Mouse (Mus musculus) megakaryocyte, embryonic 14.5 days (primary cell): ENCODE data around the gene Greb1. TPM values are rescaled to one million over a fixed set of nuclear protein-coding genes. Genes with fewer than 3 reads are reported as not detected.

Source experiments
- H3K27me3 ChIP-seq: replicated peaks from 2 replicates; pipeline ENCODE3; 2012; ENCODE audit warnings: inconsistent platforms
- H3K36me3 ChIP-seq: replicated peaks from 2 replicates; pipeline ENCODE3; 2012; ENCODE audit warnings: low read length, inconsistent platforms, mixed read lengths
- H3K4me1 ChIP-seq: 2 replicates; pipeline ENCODE4 v1.6.1; 2012; ENCODE audit warnings: inconsistent platforms
- H3K4me3 ChIP-seq: replicated peaks from 2 replicates; pipeline ENCODE3; 2012; ENCODE audit warnings: moderate library complexity, mild to moderate bottlenecking, inconsistent platforms
- H3K9me3 ChIP-seq: 2 replicates; pipeline ENCODE4 v1.6.1; 2012; ENCODE audit warnings: inconsistent platforms
- FLI1 ChIP-seq: IDR thresholded peaks from 2 replicates; pipeline ENCODE4 v1.6.1; 2012; ENCODE audit warnings: low read length, inconsistent platforms, mixed read lengths
- GATA1 ChIP-seq: IDR thresholded peaks from 3 replicates; pipeline ENCODE4 v1.6.1; 2012; ENCODE audit warnings: mixed read lengths, low read length, inconsistent platforms, borderline replicate concordance
- polyA plus RNA-seq: library from polyadenylated mRNA; stranded (reverse); fragments of >175 nt; gene quantifications from 2 replicates; pipeline ENCODE4 v1.2.3, GENCODE M21; 2012; ENCODE audit warnings: low replicate concordance; ENCODE audit not compliant: insufficient read depth

The Greb1 gene
- polyA plus RNA-seq, 1 experiment = 0.02 TPM

DNA sequence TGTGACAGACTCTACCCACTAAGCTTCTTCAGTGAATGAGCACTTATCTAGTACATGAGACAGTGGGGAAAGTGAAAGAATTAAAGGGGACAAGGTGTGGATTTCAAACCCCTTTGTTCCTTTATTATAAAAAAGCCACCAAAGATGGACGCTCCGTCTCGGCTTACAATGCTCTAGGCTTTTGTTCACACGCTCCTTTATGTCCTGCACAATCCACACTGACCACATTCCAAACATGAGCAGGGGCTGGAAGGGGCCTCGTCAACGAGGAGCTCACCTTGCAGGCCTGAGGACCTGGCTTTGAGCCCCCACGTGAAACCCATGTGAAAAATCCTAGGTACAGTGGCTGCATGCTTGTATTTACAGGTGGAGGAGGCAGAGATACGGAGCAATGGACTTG lies 156.0 kb downstream of the Greb1 start:
- Histone ChIP-seq H3K36me3 (no peaks in the 10 kb centered on the region), H3K9me3 (no peaks in the 10 kb centered on the region), H3K4me3 (no peak overlapping the region), H3K27me3 (peaks cover 31% of the 10 kb centered on the region), H3K4me1 (no peaks in the 10 kb centered on the region)
- TF ChIP-seq GATA1 (no peak), FLI1 (no peak)

DNA sequence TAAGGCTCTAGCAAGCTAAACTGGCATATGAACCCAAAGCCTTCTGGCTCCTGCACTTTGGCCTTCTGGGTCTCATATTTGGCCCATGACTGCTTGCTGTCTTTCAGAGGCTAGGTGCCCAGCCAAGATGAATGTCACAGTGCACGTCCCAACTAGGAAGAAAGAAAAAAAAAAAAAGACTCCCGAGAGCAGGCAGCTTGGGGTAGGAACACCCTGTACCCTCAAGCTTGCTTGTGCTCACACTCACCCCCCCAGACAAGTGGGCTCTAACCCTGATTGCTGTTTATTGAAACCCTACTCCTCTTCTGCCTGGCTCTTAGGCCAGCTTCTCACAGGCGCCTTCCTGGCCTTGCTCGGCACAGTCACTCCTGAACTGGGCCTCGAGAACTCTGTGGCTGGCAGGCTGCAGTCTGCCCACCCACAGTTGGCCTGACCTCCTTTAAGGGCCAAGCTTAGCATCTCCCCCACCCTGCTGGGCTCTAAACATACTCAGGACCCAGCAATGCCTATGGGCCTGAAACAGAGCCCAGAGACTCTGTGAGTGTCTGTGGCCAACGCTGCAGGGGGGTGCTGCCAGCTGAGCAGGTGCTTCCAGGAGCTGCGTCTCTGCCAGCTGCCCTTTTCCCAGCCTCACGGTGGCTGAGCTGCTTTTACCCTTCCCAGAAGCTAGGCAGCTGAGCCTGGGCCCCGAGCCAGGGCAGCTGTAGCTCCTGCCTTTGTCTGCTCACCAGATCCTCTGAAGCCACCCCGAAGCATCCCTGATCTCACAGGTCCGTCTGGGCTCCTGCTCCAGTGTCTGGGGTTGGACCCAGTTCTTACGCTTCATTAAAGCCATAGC lies 157.0 kb downstream of the Greb1 start:
- TF ChIP-seq GATA1 (no peak), FLI1 (no peak)
- Histone ChIP-seq H3K4me1 (no peaks in the 10 kb centered on the region), H3K36me3 (no peaks in the 10 kb centered on the region), H3K9me3 (no peaks in the 10 kb centered on the region), H3K27me3 (peaks cover 31% of the 10 kb centered on the region), H3K4me3 (no peak overlapping the region)

DNA sequence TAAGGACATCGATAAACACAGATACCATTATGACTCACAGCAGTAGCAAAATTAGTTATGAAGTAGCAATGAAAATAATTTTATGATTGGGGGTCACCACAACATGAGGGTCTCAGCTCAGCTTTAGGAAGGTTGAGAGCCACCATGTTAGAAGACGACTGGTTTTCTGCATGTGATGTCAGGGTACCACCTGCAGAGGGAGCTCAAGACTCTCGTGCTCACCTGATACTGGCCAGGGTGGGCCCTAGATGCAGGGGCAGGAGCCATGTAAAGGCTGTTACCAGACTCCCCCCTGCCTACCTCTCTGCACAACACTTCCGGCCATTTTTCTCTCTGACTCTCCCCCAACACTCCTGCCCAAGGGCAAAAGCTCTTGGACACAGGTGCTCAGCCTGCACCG lies 158.7 kb downstream of the Greb1 start:
- peaks cover 24% of the 10 kb centered on the region for H3K27me3 ChIP-seq
- no peak overlapping the region for H3K4me3 ChIP-seq
- H3K9me3 ChIP-seq = no peaks in the 10 kb centered on the region
- no peaks in the 10 kb centered on the region for H3K36me3 ChIP-seq
- no peaks in the 10 kb centered on the region for H3K4me1 ChIP-seq
- TF ChIP-seq GATA1 = no peak
- no peak for TF ChIP-seq FLI1

DNA sequence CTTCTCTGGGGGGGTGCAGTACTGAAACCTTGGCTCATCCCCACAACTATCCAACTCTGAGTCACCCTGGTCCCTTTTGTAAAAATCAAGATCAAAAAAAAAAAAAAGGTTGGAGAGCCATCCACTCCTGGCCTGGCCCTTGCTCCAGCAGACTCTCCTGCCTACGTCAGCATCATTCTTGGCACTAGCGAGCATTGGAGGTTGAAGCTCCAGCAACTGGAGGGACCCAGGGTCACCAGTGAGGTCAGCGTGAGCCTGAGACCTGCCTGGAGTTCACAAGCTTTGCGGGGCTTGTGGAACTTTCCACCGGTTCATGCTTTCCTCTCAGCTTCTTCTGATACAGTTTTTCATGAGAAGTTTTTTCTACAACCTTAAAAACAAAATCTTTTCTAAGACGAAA lies 160.6 kb downstream of the Greb1 start:
- Histone ChIP-seq H3K36me3 (no peaks in the 10 kb centered on the region), H3K9me3 (no peaks in the 10 kb centered on the region), H3K27me3 (peaks cover 23% of the 10 kb centered on the region), H3K4me3 (no peak overlapping the region), H3K4me1 (no peaks in the 10 kb centered on the region)
- TF ChIP-seq GATA1 (no peak), FLI1 (no peak)

DNA sequence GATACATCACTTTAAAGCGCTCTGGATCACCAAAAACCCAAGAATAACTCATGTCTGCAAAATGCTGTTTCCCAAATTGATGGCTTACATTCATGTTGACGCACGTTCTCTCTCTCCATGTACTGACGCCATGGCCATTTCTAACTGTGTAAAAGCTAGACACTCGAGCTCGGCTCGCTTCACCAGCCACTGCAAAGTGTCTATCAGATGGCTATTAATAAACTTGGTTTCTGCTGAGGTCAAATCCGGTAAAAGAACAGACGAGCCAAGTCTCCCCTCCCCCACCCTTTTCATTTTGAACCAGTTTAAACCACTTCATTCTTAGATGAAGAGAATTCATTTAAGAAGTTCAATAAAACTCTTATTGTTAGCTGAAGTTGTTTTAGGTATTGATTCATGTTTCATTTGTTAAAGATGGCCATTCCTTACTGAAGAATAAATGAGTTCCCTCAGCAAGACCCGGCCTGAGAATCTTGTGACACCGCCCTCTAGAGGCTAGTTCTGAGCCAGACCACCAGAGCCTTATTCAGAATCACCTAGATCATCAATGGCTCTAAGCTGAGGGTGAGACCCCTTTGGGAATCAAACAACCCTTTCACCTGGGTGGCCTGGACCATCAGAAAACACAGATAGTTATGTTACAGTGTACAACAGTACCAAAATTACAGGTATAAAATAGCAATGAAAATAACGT lies 161.5 kb downstream of the Greb1 start:
- Histone ChIP-seq H3K27me3 (peaks cover 24% of the 10 kb centered on the region), H3K4me3 (no peak overlapping the region), H3K4me1 (no peaks in the 10 kb centered on the region), H3K36me3 (no peaks in the 10 kb centered on the region), H3K9me3 (no peaks in the 10 kb centered on the region)
- no peak for TF ChIP-seq GATA1
- no peak for TF ChIP-seq FLI1

DNA sequence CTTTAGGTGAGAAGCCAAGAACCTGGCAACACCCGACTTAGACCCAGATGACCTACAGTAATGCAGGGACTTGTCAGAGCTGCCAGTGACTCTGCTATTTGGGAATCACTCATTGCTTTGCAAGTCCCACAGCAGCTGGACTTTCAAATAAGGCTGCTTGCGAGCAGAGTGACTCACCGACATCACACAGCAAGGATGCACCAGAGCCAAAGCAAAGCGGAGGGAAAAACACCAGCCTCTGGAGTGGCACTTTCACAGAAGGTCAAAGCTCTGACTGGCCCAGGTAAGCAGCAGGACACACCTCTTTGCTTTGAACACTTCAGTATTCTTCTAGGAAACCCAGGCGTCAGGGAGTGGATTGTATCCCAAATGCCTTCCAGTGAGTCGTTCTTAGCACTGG lies 164.9 kb downstream of the Greb1 start:
- no peak overlapping the region for H3K4me3 ChIP-seq
- H3K27me3 ChIP-seq = peaks cover 28% of the 10 kb centered on the region
- no peaks in the 10 kb centered on the region for H3K9me3 ChIP-seq
- no peaks in the 10 kb centered on the region; the same call in 1 of the 2 replicates for H3K4me1 ChIP-seq
- no peaks in the 10 kb centered on the region for H3K36me3 ChIP-seq
- TF ChIP-seq FLI1 (no peak), GATA1 (no peak)

DNA sequence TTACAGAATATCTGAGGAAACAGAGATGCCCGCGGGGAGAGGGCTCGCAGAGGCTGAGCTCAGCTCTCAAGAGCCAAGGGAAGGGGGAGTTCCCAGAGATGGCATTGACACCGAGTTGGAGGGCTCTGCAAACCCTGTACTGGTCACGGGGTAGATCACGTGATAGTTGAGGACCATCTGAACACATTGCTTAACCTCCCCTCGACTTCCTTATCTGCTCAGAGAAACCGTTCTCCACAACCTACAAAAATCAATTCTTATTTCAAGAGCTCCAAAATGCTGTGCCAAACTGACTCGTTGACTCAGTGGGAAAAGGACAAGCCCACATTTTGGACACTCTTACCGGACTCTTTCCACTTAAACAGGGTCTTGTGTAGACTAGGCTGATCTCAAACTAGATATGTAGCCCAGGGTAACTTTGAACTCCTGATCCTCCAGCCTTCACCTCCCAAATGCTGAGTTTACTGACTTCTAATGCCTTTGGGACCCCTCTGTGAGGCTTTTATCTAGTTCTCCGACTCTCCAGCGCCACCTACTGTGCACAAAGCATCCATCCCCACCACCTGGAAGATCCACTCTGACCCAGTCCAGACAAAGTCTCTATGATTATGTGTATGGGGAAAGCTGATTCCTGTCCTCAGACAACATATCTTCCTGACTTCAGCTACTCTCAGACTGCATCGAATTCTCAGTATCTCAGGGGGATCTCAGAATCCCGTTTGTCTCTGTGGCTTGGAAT lies 166.4 kb downstream of the Greb1 start:
- TF ChIP-seq FLI1 (no peak), GATA1 (no peak)
- H3K36me3 ChIP-seq = no peaks in the 10 kb centered on the region
- H3K27me3 ChIP-seq = peaks cover 38% of the 10 kb centered on the region
- H3K4me1 ChIP-seq = no peaks in the 10 kb centered on the region; the same call in 1 of the 2 replicates
- no peaks in the 10 kb centered on the region for H3K9me3 ChIP-seq
- no peak overlapping the region for H3K4me3 ChIP-seq

DNA sequence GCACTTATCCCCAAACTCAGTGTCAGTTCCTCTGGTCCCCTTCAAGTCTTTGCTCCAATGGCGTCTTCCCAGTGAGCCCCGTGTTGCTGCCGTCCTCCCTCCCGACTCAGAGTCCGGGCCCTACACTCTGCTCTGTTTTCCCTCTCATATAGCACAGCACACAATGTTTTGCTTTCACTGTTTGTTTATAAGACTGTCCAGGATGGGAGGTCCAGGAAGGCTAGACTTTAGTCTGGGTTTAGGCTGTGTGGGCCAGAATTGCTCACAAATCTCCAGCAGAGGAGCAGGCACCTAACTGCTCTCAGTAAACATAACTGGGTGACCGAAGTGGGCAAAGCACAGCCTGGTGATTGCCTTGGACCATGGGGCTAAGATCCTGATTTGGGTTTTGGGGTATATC lies 167.5 kb downstream of the Greb1 start:
- TF ChIP-seq GATA1 = no peak
- no peak for TF ChIP-seq FLI1
- H3K4me1 ChIP-seq = no peaks in the 10 kb centered on the region; the same call in 1 of the 2 replicates
- H3K4me3 ChIP-seq = no peak overlapping the region
- no peaks in the 10 kb centered on the region for H3K36me3 ChIP-seq
- no peaks in the 10 kb centered on the region for H3K9me3 ChIP-seq
- peaks cover 38% of the 10 kb centered on the region for H3K27me3 ChIP-seq

DNA sequence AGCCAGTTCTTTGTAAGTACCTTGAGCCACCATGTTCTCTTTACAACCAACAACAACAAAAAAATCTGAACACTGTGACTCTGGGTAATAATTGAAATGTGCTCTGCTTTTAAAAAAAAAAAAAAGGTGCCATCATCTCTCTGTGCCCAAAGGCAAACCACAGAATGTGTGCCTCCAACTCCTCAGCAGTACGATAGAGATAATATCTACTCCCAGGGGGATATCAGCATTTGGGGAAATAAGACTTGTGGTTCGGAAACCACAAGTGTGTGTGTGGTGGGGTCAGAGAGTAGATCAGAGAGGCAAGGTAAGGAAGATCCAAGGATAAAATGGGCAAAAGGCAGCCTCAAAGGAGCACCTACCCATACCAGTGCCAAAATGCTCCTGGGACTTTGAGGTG lies 169.3 kb downstream of the Greb1 start:
- no peaks in the 10 kb centered on the region for H3K9me3 ChIP-seq
- H3K4me1 ChIP-seq = no peaks in the 10 kb centered on the region; the same call in 1 of the 2 replicates
- TF ChIP-seq GATA1 = no peak
- peaks cover 37% of the 10 kb centered on the region for H3K27me3 ChIP-seq
- no peaks in the 10 kb centered on the region for H3K36me3 ChIP-seq
- H3K4me3 ChIP-seq = no peak overlapping the region

DNA sequence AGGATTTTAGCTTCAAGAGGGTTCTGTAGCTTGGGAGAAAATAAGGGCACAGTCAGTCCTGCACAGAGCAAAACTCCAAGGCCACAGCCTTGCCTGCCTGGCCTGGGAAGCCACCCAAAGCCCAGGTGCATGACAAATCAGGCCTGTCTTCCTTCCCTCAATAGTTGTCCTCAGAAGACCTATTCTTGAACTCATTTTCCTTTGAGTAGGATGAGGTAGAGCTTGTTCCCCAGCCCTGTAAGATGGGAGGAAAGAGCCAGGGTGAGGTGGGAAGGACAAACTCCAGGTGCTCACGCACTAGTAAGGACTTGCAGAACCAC lies 169.9 kb downstream of the Greb1 start:
- Histone ChIP-seq H3K36me3 (no peaks in the 10 kb centered on the region), H3K27me3 (peaks cover 31% of the 10 kb centered on the region), H3K9me3 (no peaks in the 10 kb centered on the region), H3K4me1 (no peaks in the 10 kb centered on the region; the same call in 1 of the 2 replicates), H3K4me3 (no peak overlapping the region)
- no peak for TF ChIP-seq FLI1
- TF ChIP-seq GATA1 = no peak
